Mouse (Mus musculus): ENCODE results near the gene Mrm3. TPM values are rescaled to one million over a fixed set of nuclear protein-coding genes. Genes with fewer than 3 reads are reported as not detected.

Gene Mrm3
- polyA plus RNA-seq, 1 experiment = 11.6 TPM

DNA sequence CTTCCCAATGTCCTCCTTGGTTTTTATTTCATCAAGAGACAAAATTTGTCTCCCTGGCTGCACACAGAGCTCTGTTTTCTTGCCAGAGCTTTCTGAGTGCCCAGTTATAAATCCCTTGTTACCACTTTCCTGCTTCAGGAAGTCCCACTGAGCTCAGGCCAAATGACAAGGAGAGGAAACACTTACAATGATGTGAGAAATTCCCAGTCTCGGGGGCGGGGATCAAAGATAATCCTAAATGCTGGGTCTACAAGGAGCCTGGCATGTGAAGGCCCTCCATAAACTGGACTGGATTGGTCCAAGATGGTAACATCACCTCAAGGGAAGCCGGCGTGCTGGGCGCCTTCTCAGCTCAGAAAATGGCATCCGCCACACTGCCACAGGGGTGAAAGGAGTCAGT, 49.3 kb downstream of the Mrm3 start:
- TF ChIP-seq CTCF (IDR thresholded peaks at IDR 0.05; ENCODE audit: borderline replicate concordance, extremely low read depth, insufficient read depth, insufficient read length) (no peak), POLR2A (IDR thresholded peaks at IDR 0.05; ENCODE audit: borderline replicate concordance, extremely low read depth, insufficient read depth, insufficient read length, poor library complexity, severe bottlenecking) (no peak)
- no peak for DNase-seq (ENCODE audit: low read depth)

DNA sequence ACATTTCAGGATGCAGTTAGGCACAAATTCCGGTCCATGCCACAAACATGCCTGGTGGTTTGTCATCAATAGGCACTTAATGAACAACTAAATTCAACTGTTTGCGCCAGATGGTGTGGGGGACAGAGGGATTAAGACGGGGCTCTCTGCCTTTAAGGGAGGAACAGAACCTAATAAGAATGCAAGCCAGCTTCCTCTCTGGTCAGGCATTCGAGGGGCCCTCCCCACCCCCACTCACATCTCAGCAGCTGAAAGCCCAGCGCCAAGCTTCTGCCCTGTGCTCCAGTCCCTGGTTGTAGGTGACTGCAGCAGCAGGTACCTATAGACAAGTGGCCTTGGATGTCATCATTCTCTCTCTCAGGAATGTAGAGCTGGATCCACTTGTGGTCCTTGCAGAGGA, 50.6 kb downstream of the Mrm3 start:
- TF ChIP-seq POLR2A (IDR thresholded peaks at IDR 0.05; ENCODE audit: borderline replicate concordance, extremely low read depth, insufficient read depth, insufficient read length, poor library complexity, severe bottlenecking) (no peak), CTCF (IDR thresholded peaks at IDR 0.05; ENCODE audit: borderline replicate concordance, extremely low read depth, insufficient read depth, insufficient read length) (no peak)
- DNase-seq (ENCODE audit: low read depth) = peak; percentile 66

DNA sequence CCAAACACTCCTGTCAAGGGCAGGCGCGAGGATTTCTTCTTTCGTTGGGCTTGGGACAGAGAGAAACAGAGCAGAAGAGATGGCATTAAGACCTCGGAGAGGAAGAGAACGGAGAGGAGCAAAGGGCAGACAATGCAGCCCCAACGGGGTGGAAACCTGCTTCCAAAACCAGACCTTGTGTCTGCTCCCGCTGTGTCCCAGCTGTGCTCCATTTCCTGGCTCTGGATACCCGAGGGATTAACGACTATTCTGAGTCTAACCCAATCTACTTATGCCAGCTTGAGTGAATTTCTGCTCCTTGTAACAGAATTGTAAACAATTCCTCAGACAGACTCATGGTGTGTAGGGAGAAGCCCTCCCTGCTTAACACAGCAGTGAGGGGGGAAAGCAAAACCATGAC, 51.3 kb downstream of the Mrm3 start:
- DNase-seq (ENCODE audit: low read depth) = peak; percentile 55
- TF ChIP-seq CTCF (IDR thresholded peaks at IDR 0.05; ENCODE audit: borderline replicate concordance, extremely low read depth, insufficient read depth, insufficient read length) (no peak), POLR2A (IDR thresholded peaks at IDR 0.05; ENCODE audit: borderline replicate concordance, extremely low read depth, insufficient read depth, insufficient read length, poor library complexity, severe bottlenecking) (no peak)

DNA sequence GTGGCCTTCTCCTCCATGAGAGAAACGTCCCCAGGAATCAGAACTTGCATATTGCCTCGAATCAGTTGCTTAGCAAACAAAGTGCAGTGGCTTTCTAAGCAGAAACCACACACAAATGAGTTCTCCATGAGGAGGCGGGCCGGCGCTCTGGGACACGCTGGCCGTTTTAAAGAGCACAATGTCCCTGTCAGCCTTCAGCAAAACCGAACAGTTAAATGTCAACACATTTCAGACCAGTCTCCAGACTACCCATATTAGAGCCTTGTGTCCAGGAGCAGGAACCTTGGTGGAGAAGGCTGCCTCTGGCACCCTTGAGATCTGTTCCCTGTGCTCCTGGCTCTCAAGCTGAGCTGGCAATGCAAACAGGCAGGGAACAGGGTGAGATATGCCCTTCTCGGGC, 53.7 kb downstream of the Mrm3 start:
- peak; percentile 53 for DNase-seq (ENCODE audit: low read depth)
- TF ChIP-seq POLR2A (IDR thresholded peaks at IDR 0.05; ENCODE audit: borderline replicate concordance, extremely low read depth, insufficient read depth, insufficient read length, poor library complexity, severe bottlenecking) (no peak), CTCF (IDR thresholded peaks at IDR 0.05; ENCODE audit: borderline replicate concordance, extremely low read depth, insufficient read depth, insufficient read length) (no peak)

DNA sequence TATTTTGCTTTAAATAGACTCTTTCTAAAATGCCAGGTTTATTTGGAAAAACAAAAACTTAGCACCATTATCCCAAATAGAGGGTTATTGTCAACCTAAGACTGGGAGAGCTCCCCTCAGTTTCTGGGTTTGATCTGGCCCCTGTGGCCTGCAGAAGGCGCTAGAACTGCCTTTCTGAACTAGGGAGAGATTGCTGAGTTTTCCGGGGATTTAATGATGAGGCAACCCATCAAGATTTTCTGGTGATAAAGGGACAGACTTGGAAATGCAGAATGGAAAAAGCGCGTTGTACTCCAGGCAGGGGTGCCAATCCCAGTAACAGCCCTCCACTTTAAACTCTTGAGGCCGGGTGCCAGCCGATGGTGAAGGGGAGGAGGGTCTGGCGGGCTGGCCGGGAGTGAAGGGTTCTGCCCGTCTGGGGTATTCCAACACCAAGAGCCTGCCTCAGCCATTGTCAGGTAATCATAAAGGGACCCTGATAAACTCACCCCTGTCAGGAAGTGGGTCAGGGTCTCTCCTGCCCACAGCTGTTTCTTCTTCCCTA, 55.0 kb downstream of the Mrm3 start:
- no peak for TF ChIP-seq POLR2A (IDR thresholded peaks at IDR 0.05; ENCODE audit: borderline replicate concordance, extremely low read depth, insufficient read depth, insufficient read length, poor library complexity, severe bottlenecking)
- TF ChIP-seq CTCF (IDR thresholded peaks at IDR 0.05; ENCODE audit: borderline replicate concordance, extremely low read depth, insufficient read depth, insufficient read length) = peak; percentile 22; the same call in 1 of the 2 replicates
- DNase-seq (ENCODE audit: low read depth) = peak; percentile 49

Other genes with a start within 250 kb of the Mrm3 start
- 3.3 and 3.7 TPM in 2 replicates for gene 1700016K19Rik, start 243.8 kb upstream of the Mrm3 start, polyA plus RNA-seq (2012; rRNA removed)
- 3.4 and 6.0 TPM in 2 replicates for gene Rflnb, start 215.9 kb upstream of the Mrm3 start, polyA plus RNA-seq (2012; rRNA removed)
- gene Vps53, start 64.1 kb upstream of the Mrm3 start, polyA plus RNA-seq (2012; rRNA removed) = 49.1 and 55.8 TPM in 2 replicates
- gene Fam57a, start 64.0 kb upstream of the Mrm3 start, polyA plus RNA-seq (2012; rRNA removed) = 32.1 and 33.4 TPM in 2 replicates
- 0.24 and 0.75 TPM in 2 replicates for gene Dbil5, start 26.1 kb upstream of the Mrm3 start, polyA plus RNA-seq (2012; rRNA removed)
- gene Gemin4, start 26.1 kb upstream of the Mrm3 start, polyA plus RNA-seq (2012; rRNA removed) = 12.0 and 12.5 TPM in 2 replicates
- 31.5 and 41.0 TPM in 2 replicates for gene Glod4, start within 50 bp of the Mrm3 start, polyA plus RNA-seq (2012; rRNA removed)
- gene Nxn, start 155.4 kb downstream of the Mrm3 start, polyA plus RNA-seq (2012; rRNA removed) = 33.9 and 40.9 TPM in 2 replicates
- 32.5 and 36.8 TPM in 2 replicates for gene Timm22, start 163.2 kb downstream of the Mrm3 start, polyA plus RNA-seq (2012; rRNA removed)